Mouse (Mus musculus) cortical plate, adult 2 months (tissue): ENCODE measurements around the gene Katnb1.

Experiments used
- CTCF ChIP-seq: fragments of 200-500 bp; IDR thresholded peaks from 2 replicates; pipeline ENCODE4 v1.5.1; 2011; ENCODE audit warnings: mild to moderate bottlenecking, control low read depth, low read length; ENCODE audit not compliant: insufficient read depth; ENCODE audit errors: extremely low read depth
- POLR2A ChIP-seq: fragments of 200-500 bp; IDR thresholded peaks from 2 replicates; pipeline ENCODE4 v1.6.1; 2011; ENCODE audit warnings: mild to moderate bottlenecking, low read length, control low read depth; ENCODE audit not compliant: insufficient read depth; ENCODE audit errors: extremely low read depth

DNA sequence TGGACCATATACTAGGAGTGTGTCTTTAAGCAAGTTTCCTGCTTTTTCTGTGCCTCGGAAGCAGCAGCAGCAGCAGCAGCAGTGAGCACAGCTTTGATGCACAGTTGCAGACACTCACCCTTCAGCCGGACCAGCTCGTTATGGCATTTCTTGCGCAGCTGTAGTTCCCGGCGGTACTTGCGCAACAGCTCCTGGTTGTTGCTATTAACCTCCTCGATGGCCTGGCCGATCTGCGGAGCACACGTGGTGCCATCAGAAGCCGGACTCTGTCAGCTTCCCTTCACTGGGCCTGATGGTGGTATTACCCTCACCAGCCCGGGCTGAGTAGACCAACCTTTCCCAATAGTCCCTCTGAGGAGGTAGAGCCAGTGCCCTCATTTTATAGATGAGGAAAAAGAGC is 26.3 kb downstream of the Katnb1 start:
- TF ChIP-seq POLR2A (no peak), CTCF (no peak)
